Comparison of ENCODE assay signal across 21 mouse cellular contexts in the genomic region with DNA sequence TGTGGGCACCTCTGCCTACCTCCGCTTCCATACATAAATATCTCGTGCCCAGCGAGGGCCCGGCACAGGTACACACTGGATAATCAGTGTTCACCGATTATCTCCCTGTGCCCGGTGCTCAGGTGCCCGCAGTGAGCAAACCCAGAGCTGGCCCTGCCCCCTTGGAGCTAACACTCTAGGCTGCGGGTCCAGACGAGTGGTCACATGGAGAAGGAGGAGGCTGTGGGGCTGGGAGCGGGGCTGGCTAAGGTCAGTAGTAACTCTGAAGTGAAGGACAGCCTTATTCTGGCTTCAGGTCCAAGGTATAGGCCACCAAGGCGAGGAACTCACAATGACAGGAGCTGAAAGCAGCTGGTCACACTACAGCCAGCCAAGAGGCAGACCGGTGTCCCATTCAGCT. TPM values are rescaled to one million over a fixed set of nuclear protein-coding genes. Genes with fewer than 3 reads are reported as not detected.
DNase-seq lines count a peak whose midpoint lies in the region; ATAC-seq and TF ChIP-seq lines count a peak whose summit lies in the region.
"Had no signal": no experiment of that assay in that cellular context is flagged by ENCODE, and none has a peak within 500 bp of the region (broad histone marks: within the 10 kb centered on the region; RNA-seq: fewer than 3 reads in every experiment).

No protein-coding gene starts in this region.

- no peak for TF ChIP-seq CTCF in kidney, postnatal 0 days (IDR thresholded peaks at IDR 0.05; ENCODE audit: low read depth)
- TF ChIP-seq CTCF in thymus, adult 2 months (IDR thresholded peaks at IDR 0.05; ENCODE audit: borderline replicate concordance, control insufficient read depth, extremely low read depth, insufficient read depth, low read length, poor library complexity), result no peak

- no peak for TF ChIP-seq POLR2A in thymus, adult 2 months (IDR thresholded peaks at IDR 0.05; ENCODE audit: control insufficient read depth, extremely low read depth, insufficient read depth, low read length, poor library complexity)

- H3K4me2 ChIP-seq in forebrain, embryonic 11.5 days (ENCODE audit: low read depth, low read length, severe bottlenecking), result no peak overlapping the region
- no peak overlapping the region for H3K4me2 ChIP-seq in forebrain, embryonic 15.5 days (replicated peaks)
- no peak overlapping the region for H3K4me2 ChIP-seq in kidney, postnatal 0 days (ENCODE audit: low read length)
- H3K4me2 ChIP-seq in midbrain, embryonic 11.5 days, result no peak overlapping the region
- H3K4me2 ChIP-seq: hindbrain, embryonic 13.5 days had no signal

- H3K27me3 ChIP-seq in forebrain, embryonic 11.5 days (ENCODE audit: control insufficient read depth, insufficient read depth, low read length), result no peaks in the 10 kb centered on the region
- H3K27me3 ChIP-seq in forebrain, embryonic 15.5 days, result no peaks in the 10 kb centered on the region
- H3K27me3 ChIP-seq in kidney, postnatal 0 days (ENCODE audit: insufficient read depth, low read length), result no peaks in the 10 kb centered on the region
- no peaks in the 10 kb centered on the region for H3K27me3 ChIP-seq in midbrain, embryonic 11.5 days (ENCODE audit: control insufficient read depth, insufficient read depth, low read length)
- no peaks in the 10 kb centered on the region for H3K27me3 ChIP-seq in midbrain, embryonic 10.5 days (ENCODE audit: low read depth, poor library complexity, severe bottlenecking)
- H3K27me3 ChIP-seq in thymus, adult 2 months (ENCODE audit: control insufficient read depth, insufficient read depth, low read length), result no peaks in the 10 kb centered on the region
- H3K27me3 ChIP-seq: hindbrain, embryonic 13.5 days had no signal

- no peaks in the 10 kb centered on the region; the same call in 1 of the 2 replicates for H3K36me3 ChIP-seq in forebrain, embryonic 11.5 days (ENCODE audit: control insufficient read depth, insufficient read depth, low read length)
- no peaks in the 10 kb centered on the region; the same call in 1 of the 2 replicates for H3K36me3 ChIP-seq in forebrain, embryonic 15.5 days
- no peaks in the 10 kb centered on the region for H3K36me3 ChIP-seq in kidney, postnatal 0 days (ENCODE audit: insufficient read depth, low read length)
- H3K36me3 ChIP-seq in midbrain, embryonic 11.5 days (ENCODE audit: control insufficient read depth, insufficient read depth, low read length), result peaks cover 16% of the 10 kb centered on the region; the same call in 1 of the 2 replicates
- H3K36me3 ChIP-seq in midbrain, embryonic 10.5 days, result peaks cover 97% of the 10 kb centered on the region
- peaks cover 33% of the 10 kb centered on the region; the same call in 1 of the 2 replicates for H3K36me3 ChIP-seq in thymus, adult 2 months (ENCODE audit: control insufficient read depth, insufficient read depth, low read length)
- H3K36me3 ChIP-seq: hindbrain, embryonic 13.5 days had no signal

- no peak for ATAC-seq in forebrain, embryonic 11.5 days (replicated peaks; ENCODE audit: low FRiP score)
- no peak for ATAC-seq in forebrain, embryonic 15.5 days (replicated peaks)
- 0 out of 2 replicates have a peak, but pooled peaks have one; percentile 43 for ATAC-seq in kidney, postnatal 0 days (replicated peaks; ENCODE audit: low FRiP score, low read depth)
- no peak for ATAC-seq in midbrain, embryonic 11.5 days (ENCODE audit: low FRiP score)
- ATAC-seq: CD4-positive, CD25-positive, alpha-beta regulatory T cell, adult 4 months; forebrain, embryonic 14.5 days had no signal

- H3K4me3 ChIP-seq in forebrain, embryonic 11.5 days (ENCODE audit: low read depth, low read length), result no peak overlapping the region
- H3K4me3 ChIP-seq in forebrain, embryonic 15.5 days, result no peak overlapping the region
- no peak overlapping the region for H3K4me3 ChIP-seq in kidney, postnatal 0 days (replicated peaks; ENCODE audit: low read depth, low read length)
- H3K4me3 ChIP-seq in midbrain, embryonic 11.5 days (ENCODE audit: low read depth, low read length), result no peak overlapping the region
- H3K4me3 ChIP-seq in midbrain, embryonic 10.5 days, result no peak overlapping the region
- no peak overlapping the region for H3K4me3 ChIP-seq in thymus, adult 2 months (ENCODE audit: control insufficient read depth, insufficient read depth, low read length)
- H3K4me3 ChIP-seq: embryonic facial prominence, embryonic 10.5 days; hindbrain, embryonic 13.5 days had no signal

- 88% methylated on average over 12 of the region's 12 CpGs for WGBS in forebrain, embryonic 11.5 days
- 91% methylated on average over 12 of the region's 12 CpGs for WGBS in forebrain, embryonic 15.5 days
- WGBS in kidney, postnatal 0 days, result 90% methylated on average over 12 of the region's 12 CpGs
- 88% methylated on average over 12 of the region's 12 CpGs for WGBS in midbrain, embryonic 11.5 days
- 93% methylated on average over 12 of the region's 12 CpGs for WGBS in midbrain, embryonic 10.5 days
- 96% methylated on average over 12 of the region's 12 CpGs for WGBS in thymus, adult 2 months

- no peaks in the 10 kb centered on the region for H3K9me3 ChIP-seq in forebrain, embryonic 11.5 days (ENCODE audit: control insufficient read depth, low read length)
- no peaks in the 10 kb centered on the region for H3K9me3 ChIP-seq in forebrain, embryonic 15.5 days
- no peaks in the 10 kb centered on the region for H3K9me3 ChIP-seq in kidney, postnatal 0 days (replicated peaks; ENCODE audit: low read length)
- H3K9me3 ChIP-seq in midbrain, embryonic 11.5 days (ENCODE audit: control insufficient read depth, low read length), result no peaks in the 10 kb centered on the region
- H3K9me3 ChIP-seq in midbrain, embryonic 10.5 days (replicated peaks), result no peaks in the 10 kb centered on the region
- H3K9me3 ChIP-seq: embryonic facial prominence, embryonic 10.5 days; hindbrain, embryonic 13.5 days had no signal

- no peaks in the 10 kb centered on the region for H3K4me1 ChIP-seq in forebrain, embryonic 11.5 days (replicated peaks; ENCODE audit: control insufficient read depth, insufficient read depth, low read length)
- no peaks in the 10 kb centered on the region for H3K4me1 ChIP-seq in forebrain, embryonic 15.5 days
- no peaks in the 10 kb centered on the region for H3K4me1 ChIP-seq in kidney, postnatal 0 days (replicated peaks; ENCODE audit: insufficient read depth, low read length)
- no peaks in the 10 kb centered on the region for H3K4me1 ChIP-seq in midbrain, embryonic 11.5 days (ENCODE audit: control insufficient read depth, insufficient read depth, low read length)
- H3K4me1 ChIP-seq in midbrain, embryonic 10.5 days, result peaks cover 7% of the 10 kb centered on the region
- H3K4me1 ChIP-seq in thymus, adult 2 months (replicated peaks; ENCODE audit: control insufficient read depth, insufficient read depth, low read length), result no peaks in the 10 kb centered on the region
- H3K4me1 ChIP-seq: embryonic facial prominence, embryonic 10.5 days; hindbrain, embryonic 13.5 days had no signal

- H3K27ac ChIP-seq in forebrain, embryonic 11.5 days (ENCODE audit: low read depth, low read length), result no peak overlapping the region
- no peak overlapping the region for H3K27ac ChIP-seq in forebrain, embryonic 15.5 days (replicated peaks)
- H3K27ac ChIP-seq in kidney, postnatal 0 days, result no peak overlapping the region
- no peak overlapping the region for H3K27ac ChIP-seq in midbrain, embryonic 11.5 days (ENCODE audit: low read depth, low read length)
- no peak overlapping the region for H3K27ac ChIP-seq in midbrain, embryonic 10.5 days (replicated peaks)
- H3K27ac ChIP-seq in thymus, adult 2 months (ENCODE audit: control insufficient read depth, insufficient read depth, low read length), result no peak overlapping the region
- H3K27ac ChIP-seq: embryonic facial prominence, embryonic 10.5 days; hindbrain, embryonic 13.5 days had no signal

- DNase-seq in forebrain, embryonic 11.5 days (ENCODE audit: low spot score), result peak; percentile 46
- DNase-seq in kidney, postnatal 0 days (ENCODE audit: low spot score), result no peak
- DNase-seq in kidney, adult 8-10 months, result no peak
- DNase-seq in midbrain, embryonic 11.5 days (ENCODE audit: low spot score, missing footprints), result peak; percentile 76
- no peak for DNase-seq in midbrain, embryonic 10.5 days (ENCODE audit: low spot score)
- no peak for DNase-seq in thymus, adult 2 months
- DNase-seq: adrenal gland, adult 8-10 months; adrenal gland, postnatal 36 days; B cell, adult 2 months; cerebellum, adult 2 months; cerebellum, postnatal 10 days; gastrocnemius, postnatal 36 days; heart, adult 11 months; heart, postnatal 10 days had no signal

- H3K9ac ChIP-seq in forebrain, embryonic 11.5 days (ENCODE audit: low read length), result no peak overlapping the region
- no peak overlapping the region for H3K9ac ChIP-seq in forebrain, embryonic 15.5 days (replicated peaks)
- no peak overlapping the region for H3K9ac ChIP-seq in kidney, postnatal 0 days (ENCODE audit: low read depth, low read length)
- no peak overlapping the region for H3K9ac ChIP-seq in midbrain, embryonic 11.5 days (ENCODE audit: low read length)
- H3K9ac ChIP-seq: hindbrain, embryonic 13.5 days had no signal

RNA-seq across cellular contexts. Expression of a gene that starts 12.8 kb away (rescaled TPM):
- polyA plus RNA-seq in forebrain, embryonic 11.5 days (2014; fragmentation: Nextera tagmentation; extraction: Ambion mirVana), result 0.35 TPM in 1 of 2 replicates, not detected in the other
- not detected in 2 replicates for polyA plus RNA-seq in forebrain, embryonic 15.5 days (2015; fragmentation: Nextera tagmentation; extraction: Ambion mirVana)
- polyA plus RNA-seq in kidney, postnatal 0 days (2015; fragmentation: Nextera tagmentation; extraction: Ambion mirVana), result not detected in 2 replicates
- polyA plus RNA-seq in midbrain, embryonic 11.5 days (2014; fragmentation: Nextera tagmentation; extraction: Ambion mirVana), result not detected in 2 replicates
- not detected in 2 replicates for polyA plus RNA-seq in midbrain, embryonic 10.5 days (2016; fragmentation: Nextera tagmentation; extraction: Ambion mirVana)
- polyA plus RNA-seq in thymus, adult 2 months (2012; rRNA removed), result not detected in 2 replicates
- polyA plus RNA-seq: CD4-positive, CD25-positive, alpha-beta regulatory T cell, adult 4 months; cerebellum, adult 2 months; embryonic facial prominence, embryonic 10.5 days; embryonic facial prominence, embryonic 14.5 days; heart, embryonic 14.5 days; hindbrain, embryonic 13.5 days had no signal

RNA-seq across cellular contexts. Expression of a gene that starts 20.3 kb away (rescaled TPM):
- polyA plus RNA-seq in forebrain, embryonic 11.5 days (2014; fragmentation: Nextera tagmentation; extraction: Ambion mirVana), result 54.3 and 60.4 TPM in 2 replicates
- polyA plus RNA-seq in forebrain, embryonic 15.5 days (2015; fragmentation: Nextera tagmentation; extraction: Ambion mirVana), result 11.8 and 14.3 TPM in 2 replicates
- polyA plus RNA-seq in kidney, postnatal 0 days (2015; fragmentation: Nextera tagmentation; extraction: Ambion mirVana), result 8.0 and 10.5 TPM in 2 replicates
- polyA plus RNA-seq in midbrain, embryonic 11.5 days (2014; fragmentation: Nextera tagmentation; extraction: Ambion mirVana), result 25.7 and 29.8 TPM in 2 replicates
- polyA plus RNA-seq in midbrain, embryonic 10.5 days (2016; fragmentation: Nextera tagmentation; extraction: Ambion mirVana), result 48.9 and 57.5 TPM in 2 replicates
- polyA plus RNA-seq in thymus, adult 2 months (2012; rRNA removed), result 29.8 and 44.7 TPM in 2 replicates

RNA-seq across cellular contexts. Expression of a gene that starts 57.7 kb away (rescaled TPM):
- 52.7 and 58.7 TPM in 2 replicates for polyA plus RNA-seq in forebrain, embryonic 11.5 days (2014; fragmentation: Nextera tagmentation; extraction: Ambion mirVana)
- polyA plus RNA-seq in forebrain, embryonic 15.5 days (2015; fragmentation: Nextera tagmentation; extraction: Ambion mirVana), result 38.4 and 40.2 TPM in 2 replicates
- polyA plus RNA-seq in kidney, postnatal 0 days (2015; fragmentation: Nextera tagmentation; extraction: Ambion mirVana), result 52.3 and 53.5 TPM in 2 replicates
- polyA plus RNA-seq in midbrain, embryonic 11.5 days (2014; fragmentation: Nextera tagmentation; extraction: Ambion mirVana), result 58.6 and 61.3 TPM in 2 replicates
- polyA plus RNA-seq in midbrain, embryonic 10.5 days (2016; fragmentation: Nextera tagmentation; extraction: Ambion mirVana), result 56.2 and 56.4 TPM in 2 replicates
- 27.2 and 28.9 TPM in 2 replicates for polyA plus RNA-seq in thymus, adult 2 months (2012; rRNA removed)

Comparison
In these comparisons a context has a peak if more than half of its experiments do, and no peak if none do; other contexts are left out.
1. DNase-seq: peak in forebrain, embryonic 11.5 days (single experiment) and midbrain, embryonic 11.5 days (single experiment); none in kidney, postnatal 0 days (single experiment), kidney, adult 8-10 months (0 of 2), midbrain, embryonic 10.5 days (single experiment) and thymus, adult 2 months (single experiment).